Mouse (Mus musculus) large intestine, adult 2 months (tissue): ENCODE results near the gene Etfbkmt. TPM values are rescaled to one million over a fixed set of nuclear protein-coding genes. Genes with fewer than 3 reads are reported as not detected.
"Not testable (repeated sequence)": the region's sequence is repeated elsewhere in the genome, so short reads cannot be mapped to it uniquely, and the experiment has no call there.

Source experiments
- DNase-seq: peaks from one replicate; pipeline ENCODE4 v3.0.0-alpha.2; 2012; ENCODE audit warnings: low read depth, low spot score
- WGBS: fragments of 180-500 bp; shearing (Covaris S2); methylation state at CpG from one replicate; pipeline ENCODE4 v1.1.7; 2018; 5-methylcytosine and 5-hydroxymethylcytosine counted together
- polyA plus RNA-seq: library from polyadenylated mRNA; depleted of rRNA; stranded (reverse); fragments of >200 nt; gene quantifications from 2 replicates; pipeline ENCODE4 v1.2.3, GENCODE M21; 2012

Etfbkmt gene
- polyA plus RNA-seq, 1 experiment = 15.9 TPM

- WGBS = 49% methylated on average over 3 of the region's 3 CpGs
Observed at GRCm38 (mm10) chr6:149131111-149131510, 8.5 kb upstream of the Etfbkmt start.

GRCm38 (mm10) chr6:149132311-149133077 lies 7.2 kb upstream of the Etfbkmt start:
- 19% methylated on average over 5 of the region's 5 CpGs for WGBS
- DNase-seq = no peak

More at GRCm38 (mm10) chr6:149131111-149131510, 8.5 kb upstream of the Etfbkmt start:
- DNase-seq = no peak

GRCm38 (mm10) chr6:149134391-149135150 lies 5.1 kb upstream of the Etfbkmt start:
- DNase-seq = no peak
- 16% methylated on average over 5 of the region's 5 CpGs for WGBS

- no peak for DNase-seq
- 51% methylated on average over 6 of the region's 6 CpGs for WGBS
Observed at GRCm38 (mm10) chr6:149135631-149136030, 4.0 kb upstream of the Etfbkmt start.

- 32% methylated on average over 2 of the region's 2 CpGs for WGBS
Observed at GRCm38 (mm10) chr6:149137936-149138335, 1.7 kb upstream of the Etfbkmt start.

GRCm38 (mm10) chr6:149139011-149139410 lies 638 bp upstream of the Etfbkmt start:
- 94% methylated on average over 3 of the region's 3 CpGs for WGBS
- DNase-seq = no peak

More at GRCm38 (mm10) chr6:149137936-149138335, 1.7 kb upstream of the Etfbkmt start:
- DNase-seq = no peak

GRCm38 (mm10) chr6:149141393-149142173 lies 1.9 kb downstream of the Etfbkmt start:
- WGBS = 2% methylated on average over 36 of the region's 36 CpGs
- DNase-seq = no peak

- 74% methylated on average over 1 of the region's 1 CpGs for WGBS
- DNase-seq = no peak
Observed at GRCm38 (mm10) chr6:149145143-149145542, 5.5 kb downstream of the Etfbkmt start.

- WGBS = 25% methylated on average over 7 of the region's 7 CpGs
- DNase-seq = no peak
Observed at GRCm38 (mm10) chr6:149148436-149149229, 9.0 kb downstream of the Etfbkmt start.

GRCm38 (mm10) chr6:149152119-149152518 lies 12.5 kb downstream of the Etfbkmt start:
- no peak for DNase-seq
- 85% methylated on average over 2 of the region's 2 CpGs for WGBS

- 39% methylated on average over 6 of the region's 6 CpGs for WGBS
- no peak for DNase-seq
Observed at GRCm38 (mm10) chr6:149153473-149154115, 13.9 kb downstream of the Etfbkmt start.

- 22% methylated on average over 8 of the region's 8 CpGs for WGBS
- no peak for DNase-seq
Observed at GRCm38 (mm10) chr6:149154116-149155030, 14.7 kb downstream of the Etfbkmt start.

- WGBS = 22% methylated on average over 3 of the region's 3 CpGs
- DNase-seq = no peak
Observed at GRCm38 (mm10) chr6:149155031-149155841, 15.6 kb downstream of the Etfbkmt start.

- DNase-seq = not testable (repeated sequence)
- 62% methylated on average over 3 of the region's 4 CpGs for WGBS
Observed at GRCm38 (mm10) chr6:149167038-149167437, 27.4 kb downstream of the Etfbkmt start.

GRCm38 (mm10) chr6:149167672-149168071 lies 28.0 kb downstream of the Etfbkmt start:
- WGBS = 100% methylated on average over 1 of the region's 1 CpGs
- DNase-seq = no peak

- no peak for DNase-seq
- 97% methylated on average over 2 of the region's 2 CpGs for WGBS
Observed at GRCm38 (mm10) chr6:149168436-149168835, 28.8 kb downstream of the Etfbkmt start.

- DNase-seq = not testable (repeated sequence)
- 94% methylated on average over 4 of the region's 4 CpGs for WGBS
Observed at GRCm38 (mm10) chr6:149169965-149170364, 30.3 kb downstream of the Etfbkmt start.
